Mouse (Mus musculus) heart, postnatal 0 days (tissue): ENCODE data around the gene 3830406C13Rik. TPM values are rescaled to one million over a fixed set of nuclear protein-coding genes. Genes with fewer than 3 reads are reported as not detected.

Experiments used
- ATAC-seq: fragments of 200-750 bp; cut with Nextera tagmentation; 2 replicates; pipeline ENCODE4 v1.8.0; 2017; ENCODE audit warnings: low read depth, moderate number of reproducible peaks, moderate library complexity; ENCODE audit not compliant: insufficient read depth
- DNase-seq: peaks from one replicate; pipeline ENCODE4 v3.0.0-alpha.2; 2016; ENCODE audit warnings: low spot score
- H3K27ac ChIP-seq: fragments of 300-500 bp; sonication (generic); 2 replicates; pipeline ENCODE4 v1.5.1; 2014; ENCODE audit warnings: low read depth, mild to moderate bottlenecking
- H3K27me3 ChIP-seq: fragments of 300-500 bp; sonication (generic); 2 replicates; pipeline ENCODE4 v1.6.1; 2014; ENCODE audit warnings: low read length, mixed read lengths; ENCODE audit not compliant: control insufficient read depth, insufficient read depth
- H3K36me3 ChIP-seq: fragments of 300-500 bp; sonication (generic); replicated peaks from 2 replicates; pipeline ENCODE4 v1.6.1; 2014; ENCODE audit warnings: low read length, mixed read lengths; ENCODE audit not compliant: control insufficient read depth, insufficient read depth
- H3K4me1 ChIP-seq: fragments of 300-500 bp; sonication (generic); 2 replicates; pipeline ENCODE4 v1.6.1; 2014; ENCODE audit warnings: antibody characterized with exemption; ENCODE audit not compliant: control insufficient read depth, insufficient read depth
- H3K4me2 ChIP-seq: fragments of 300-500 bp; sonication (generic); 2 replicates; pipeline ENCODE4 v1.6.1; 2014; ENCODE audit warnings: low read depth, mild to moderate bottlenecking, low read length, moderate library complexity
- H3K4me3 ChIP-seq: fragments of 300-500 bp; sonication (generic); 2 replicates; pipeline ENCODE4 v1.5.1; 2014; ENCODE audit warnings: low read depth, low read length
- H3K9ac ChIP-seq: fragments of 300-500 bp; sonication (generic); replicated peaks from 2 replicates; pipeline ENCODE4 v1.6.1; 2014; ENCODE audit warnings: low read depth, low read length, mixed read lengths
- H3K9me3 ChIP-seq: fragments of 300-500 bp; sonication (generic); replicated peaks from 2 replicates; pipeline ENCODE4 v1.6.1; 2016; ENCODE audit warnings: low read length; ENCODE audit not compliant: control insufficient read depth
- CTCF ChIP-seq: IDR thresholded peaks from 2 replicates; pipeline ENCODE4 v1.5.1; 2016; ENCODE audit warnings: antibody characterized with exemption, control low read depth, low read depth
- EP300 ChIP-seq: IDR thresholded peaks from 2 replicates; pipeline ENCODE4 v1.6.1; 2016; ENCODE audit warnings: antibody characterized with exemption, low read depth
- WGBS: fragments of 180-500 bp; shearing (Covaris S2); extraction: QIAGEN DNeasy Blood & Tissue Kit; methylation state at CpG from one replicate; pipeline ENCODE4 v1.1.7; 2014; 5-methylcytosine and 5-hydroxymethylcytosine counted together
- polyA plus RNA-seq: library from polyadenylated mRNA; unstranded; fragments of >200 nt; fragmentation: Nextera tagmentation; extraction: Ambion mirVana; gene quantifications from 2 replicates; pipeline ENCODE4 v1.2.1, GENCODE M21; 2015
- total RNA-seq: library from RNA; depleted of rRNA; stranded (reverse); fragments of >200 nt; gene quantifications from 2 replicates; pipeline ENCODE4 v1.2.3, GENCODE M21; 2014; ENCODE audit warnings: low replicate concordance

The 3830406C13Rik gene
- total and polyA plus RNA-seq, 2 experiments from 2014 or later, result 42.2 to 108 TPM

GRCm38 (mm10) chr14:12340238-12341074, 56.5 kb downstream of the 3830406C13Rik start:
- no peaks in the 10 kb centered on the region for H3K9me3 ChIP-seq
- H3K4me1 ChIP-seq, result 0 out of 2 replicates have a peak, but pooled peaks cover 3% of the 10 kb centered on the region
- WGBS, result under 1% methylated on average over 19 of the region's 19 CpGs
- H3K4me2 ChIP-seq, result peak overlapping the region; percentile 42; the same call in 1 of the 2 replicates
- ATAC-seq (no peak), DNase-seq (no peak)
- TF ChIP-seq CTCF (no peak), EP300 (no peak)
- H3K36me3 ChIP-seq, result no peaks in the 10 kb centered on the region
- H3K27me3 ChIP-seq, result peaks cover 99% of the 10 kb centered on the region
- H3K9ac ChIP-seq, result no peak overlapping the region
- no peak overlapping the region for H3K27ac ChIP-seq
- H3K4me3 ChIP-seq, result peak overlapping the region; percentile 24

GRCm38 (mm10) chr14:12341075-12341788, 57.3 kb downstream of the 3830406C13Rik start:
- ATAC-seq (no peak), DNase-seq (no peak)
- Histone ChIP-seq H3K27me3 (peaks cover 99% of the 10 kb centered on the region), H3K36me3 (no peaks in the 10 kb centered on the region), H3K4me1 (0 out of 2 replicates have a peak, but pooled peaks cover 3% of the 10 kb centered on the region), H3K27ac (no peak overlapping the region), H3K4me3 (peak overlapping the region; percentile 21), H3K9ac (no peak overlapping the region), H3K9me3 (no peaks in the 10 kb centered on the region), H3K4me2 (peak overlapping the region; percentile 29)
- WGBS, result 1% methylated on average over 42 of the region's 42 CpGs
- TF ChIP-seq CTCF (no peak; the same call in 1 of the 2 replicates), EP300 (no peak)

- DNase-seq (no peak), ATAC-seq (no peak)
- H3K9ac ChIP-seq, result no peak overlapping the region
- peaks cover 99% of the 10 kb centered on the region for H3K27me3 ChIP-seq
- H3K4me2 ChIP-seq, result no peak overlapping the region
- H3K36me3 ChIP-seq, result no peaks in the 10 kb centered on the region
- no peak for TF ChIP-seq EP300
- no peak for TF ChIP-seq CTCF
- H3K27ac ChIP-seq, result no peak overlapping the region
- H3K4me1 ChIP-seq, result 0 out of 2 replicates have a peak, but pooled peaks cover 3% of the 10 kb centered on the region
- 5% methylated on average over 24 of the region's 24 CpGs for WGBS
- no peaks in the 10 kb centered on the region for H3K9me3 ChIP-seq
- peak overlapping the region; percentile 21; the same call in 1 of the 2 replicates for H3K4me3 ChIP-seq
Measured at GRCm38 (mm10) chr14:12341789-12342457, 58.0 kb downstream of the 3830406C13Rik start.

DNA sequence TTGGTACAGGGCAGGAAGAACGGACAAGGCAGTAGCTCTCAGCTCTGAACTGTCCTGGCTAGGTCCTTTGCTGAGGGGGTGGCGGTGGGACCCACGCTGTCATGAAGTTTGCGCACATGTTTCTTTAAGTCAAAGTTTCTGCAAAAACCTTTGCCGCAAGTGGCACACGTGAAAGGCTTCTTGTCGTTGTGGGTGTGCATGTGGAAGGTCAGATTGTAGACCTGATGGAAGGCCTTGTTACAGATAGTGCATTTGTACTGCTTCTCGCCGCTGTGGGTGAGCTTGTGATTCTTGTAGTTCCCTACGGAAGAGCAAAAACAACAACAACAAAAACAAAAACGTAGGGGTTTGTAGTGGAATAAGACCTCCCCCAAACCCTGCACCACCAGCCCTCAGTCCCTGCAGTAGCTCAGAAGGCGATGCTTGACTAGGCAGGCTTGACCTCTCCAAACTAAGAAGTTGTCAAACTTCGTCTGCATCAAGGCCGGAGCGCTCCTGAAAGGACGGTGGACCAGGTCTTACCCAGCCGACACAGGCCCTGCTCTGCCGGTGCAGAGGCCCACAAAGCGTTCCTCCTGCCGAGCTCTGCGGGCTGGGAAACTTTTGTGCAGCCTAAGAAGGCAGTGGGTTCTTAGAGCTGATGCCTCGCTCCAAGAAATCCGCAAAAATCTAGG, 58.6 kb downstream of the 3830406C13Rik start:
- TF ChIP-seq EP300, result no peak
- no peak for TF ChIP-seq CTCF
- ATAC-seq (no peak), DNase-seq (no peak)
- H3K27me3 ChIP-seq, result peaks cover 99% of the 10 kb centered on the region
- no peaks in the 10 kb centered on the region for H3K9me3 ChIP-seq
- H3K27ac ChIP-seq, result no peak overlapping the region
- 0 out of 2 replicates have a peak, but pooled peaks cover 3% of the 10 kb centered on the region for H3K4me1 ChIP-seq
- H3K4me3 ChIP-seq, result no peak overlapping the region
- WGBS, result 3% methylated on average over 23 of the region's 23 CpGs
- H3K4me2 ChIP-seq, result no peak overlapping the region
- no peaks in the 10 kb centered on the region for H3K36me3 ChIP-seq
- no peak overlapping the region for H3K9ac ChIP-seq
